Mouse (Mus musculus): Measurements from ENCODE around the gene Ppp2r5e.

Ppp2r5e gene

DNA sequence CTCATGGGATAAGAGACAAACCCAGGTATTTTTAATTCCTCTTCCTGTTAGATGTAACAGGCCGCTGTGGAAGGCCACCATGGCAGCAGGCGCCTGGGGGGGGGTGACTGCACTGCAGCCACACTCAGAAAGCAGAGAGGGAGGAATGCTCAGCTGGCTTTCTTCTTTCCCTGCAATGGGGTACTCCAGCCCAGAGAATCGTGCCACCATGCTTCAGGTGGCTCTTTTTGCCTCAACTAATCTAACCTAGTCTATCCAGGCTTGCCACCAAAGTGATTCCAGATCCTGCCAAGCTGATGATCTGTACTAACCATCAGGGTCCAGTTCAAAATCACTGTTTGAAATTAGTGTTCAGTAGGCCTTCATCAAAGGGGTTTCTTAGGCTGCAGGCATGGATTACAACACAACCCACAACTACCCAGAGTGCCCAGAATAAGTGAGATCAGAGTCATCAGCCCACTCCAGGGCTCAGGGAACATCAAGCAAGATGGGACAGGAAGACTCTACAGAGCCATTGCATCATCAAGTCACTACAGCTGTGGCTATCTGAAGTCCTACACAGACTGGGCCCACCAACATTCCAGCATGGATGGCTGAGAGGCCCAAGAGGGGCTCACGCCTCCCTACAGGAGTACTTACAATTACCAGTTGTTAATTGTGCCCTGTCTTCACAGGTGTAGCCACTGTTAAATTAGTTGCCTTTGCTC lies 35.2 kb downstream of the Ppp2r5e start:
- no peaks in the 10 kb centered on the region for H3K36me3 ChIP-seq (ENCODE audit: control insufficient read depth, insufficient read depth, low read length, poor library complexity, severe bottlenecking)
- DNase-seq (ENCODE audit: low read depth, low spot score) = peak; percentile 6

DNA sequence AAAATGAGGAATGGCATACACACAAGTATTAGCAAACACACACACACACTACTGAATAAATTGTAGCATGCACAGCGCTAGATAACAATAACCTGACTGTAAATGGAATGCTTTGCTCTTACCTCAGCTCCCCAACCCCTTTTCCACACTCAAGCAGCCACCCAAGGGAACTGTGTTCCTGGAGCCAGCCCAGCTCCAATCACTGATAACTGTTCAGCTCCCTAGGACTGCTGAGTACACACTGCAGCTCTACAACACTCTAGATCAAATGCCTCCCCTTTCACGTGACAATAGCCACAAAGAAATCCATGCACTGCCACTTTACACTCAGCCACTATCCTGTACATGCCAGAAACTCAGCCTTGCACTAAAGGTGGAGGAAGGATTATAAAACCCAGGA lies 36.8 kb downstream of the Ppp2r5e start:
- no peaks in the 10 kb centered on the region for H3K36me3 ChIP-seq (ENCODE audit: control insufficient read depth, insufficient read depth, low read length, poor library complexity, severe bottlenecking)
- DNase-seq (ENCODE audit: low read depth, low spot score) = no peak
- no peaks in the 10 kb centered on the region; the same call in 1 of the 2 replicates for H3K27me3 ChIP-seq (ENCODE audit: control insufficient read depth, insufficient read depth, low read length, poor library complexity, severe bottlenecking)

More for the DNA sequence above, 35.2 kb downstream of the Ppp2r5e start:
- no peaks in the 10 kb centered on the region; the same call in 1 of the 2 replicates for H3K27me3 ChIP-seq (ENCODE audit: control insufficient read depth, insufficient read depth, low read length, poor library complexity, severe bottlenecking)

DNA sequence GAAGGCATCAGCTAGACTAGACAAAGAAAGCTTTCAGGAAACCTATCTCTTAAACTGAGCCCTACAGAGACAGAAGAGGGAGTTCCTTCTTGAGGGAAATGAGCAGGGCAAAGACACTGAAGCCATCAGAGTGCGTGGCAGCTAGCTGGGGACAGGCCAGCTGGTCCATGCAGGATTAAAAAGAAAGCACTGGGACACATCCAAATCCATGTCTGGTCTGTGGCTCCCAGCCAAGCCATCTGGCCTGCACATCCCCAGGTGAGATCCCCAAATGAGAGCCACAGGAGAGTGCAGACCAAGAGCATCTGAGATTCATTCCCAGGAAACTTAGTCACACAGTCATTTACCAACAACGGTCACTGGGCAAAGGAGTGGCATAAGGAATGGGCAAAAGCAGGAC lies 38.2 kb downstream of the Ppp2r5e start:
- DNase-seq (ENCODE audit: low read depth, low spot score) = no peak
- H3K36me3 ChIP-seq (ENCODE audit: control insufficient read depth, insufficient read depth, low read length, poor library complexity, severe bottlenecking) = no peaks in the 10 kb centered on the region
- no peaks in the 10 kb centered on the region; the same call in 1 of the 2 replicates for H3K27me3 ChIP-seq (ENCODE audit: control insufficient read depth, insufficient read depth, low read length, poor library complexity, severe bottlenecking)

DNA sequence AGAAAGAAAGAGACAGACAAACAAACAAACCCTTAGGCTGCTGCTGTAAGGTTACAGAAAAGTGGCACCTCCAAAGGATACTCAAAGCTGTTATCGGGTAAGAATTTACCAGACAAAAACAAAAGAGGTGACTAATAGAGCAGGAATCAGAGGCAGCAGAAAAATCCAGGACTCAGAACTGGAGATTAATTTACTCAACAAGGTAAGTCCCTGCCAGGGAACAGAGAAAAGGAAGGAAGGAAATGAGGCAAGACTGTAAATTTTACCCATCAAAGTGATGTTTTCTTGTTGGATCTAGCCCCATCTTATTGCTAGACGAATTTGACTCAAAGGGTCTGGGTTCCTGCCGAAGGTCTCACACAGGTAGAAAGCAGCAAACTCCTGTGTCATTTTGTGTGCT lies 41.0 kb downstream of the Ppp2r5e start:
- Histone ChIP-seq H3K27me3 (ENCODE audit: control insufficient read depth, insufficient read depth, low read length, poor library complexity, severe bottlenecking) (no peaks in the 10 kb centered on the region), H3K36me3 (ENCODE audit: control insufficient read depth, insufficient read depth, low read length, poor library complexity, severe bottlenecking) (no peaks in the 10 kb centered on the region)
- DNase-seq (ENCODE audit: low read depth, low spot score) = no peak

DNA sequence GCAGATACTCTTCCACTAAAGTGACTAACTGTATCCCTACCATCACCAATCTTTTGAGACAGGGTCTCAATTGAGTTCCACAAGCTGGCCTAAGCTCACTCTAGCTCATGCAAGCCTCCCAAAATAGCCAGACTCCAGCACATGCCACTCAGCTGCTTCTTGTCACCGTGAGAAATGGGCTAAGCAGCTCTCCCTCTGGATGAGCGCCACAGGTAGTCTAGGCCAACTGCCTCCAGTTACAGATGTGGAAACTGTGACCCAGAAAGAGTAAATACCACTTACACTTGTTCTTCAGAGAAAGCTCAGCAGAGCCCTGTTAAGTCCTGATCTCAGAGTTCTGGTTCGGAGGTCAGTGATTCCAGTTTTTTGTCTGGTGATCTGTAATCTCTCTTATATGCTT lies 43.7 kb downstream of the Ppp2r5e start:
- DNase-seq (ENCODE audit: low read depth, low spot score) = no peak
- Histone ChIP-seq H3K27me3 (ENCODE audit: control insufficient read depth, insufficient read depth, low read length, poor library complexity, severe bottlenecking) (no peaks in the 10 kb centered on the region), H3K36me3 (ENCODE audit: control insufficient read depth, insufficient read depth, low read length, poor library complexity, severe bottlenecking) (no peaks in the 10 kb centered on the region)

DNA sequence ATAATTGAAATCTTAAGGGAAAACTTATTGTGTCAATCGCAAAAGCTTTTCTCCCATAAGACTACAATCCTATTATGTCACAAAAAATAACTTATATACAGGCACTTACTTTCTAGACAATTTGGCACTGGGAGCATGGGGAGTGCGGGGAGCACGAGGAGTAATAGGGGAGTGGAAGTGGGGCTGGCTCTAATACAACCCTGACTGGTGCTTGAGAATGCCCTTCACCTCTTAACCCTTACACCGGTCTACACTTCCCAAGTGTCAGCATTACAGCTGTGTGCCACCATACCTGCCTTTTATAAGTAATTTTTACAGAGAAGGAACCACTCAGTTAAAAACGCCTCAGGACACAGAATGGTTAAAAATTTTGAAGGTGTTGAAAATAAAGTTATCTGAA lies 44.4 kb downstream of the Ppp2r5e start:
- no peaks in the 10 kb centered on the region for H3K36me3 ChIP-seq (ENCODE audit: control insufficient read depth, insufficient read depth, low read length, poor library complexity, severe bottlenecking)
- no peak for DNase-seq (ENCODE audit: low read depth, low spot score)
- no peaks in the 10 kb centered on the region for H3K27me3 ChIP-seq (ENCODE audit: control insufficient read depth, insufficient read depth, low read length, poor library complexity, severe bottlenecking)

DNA sequence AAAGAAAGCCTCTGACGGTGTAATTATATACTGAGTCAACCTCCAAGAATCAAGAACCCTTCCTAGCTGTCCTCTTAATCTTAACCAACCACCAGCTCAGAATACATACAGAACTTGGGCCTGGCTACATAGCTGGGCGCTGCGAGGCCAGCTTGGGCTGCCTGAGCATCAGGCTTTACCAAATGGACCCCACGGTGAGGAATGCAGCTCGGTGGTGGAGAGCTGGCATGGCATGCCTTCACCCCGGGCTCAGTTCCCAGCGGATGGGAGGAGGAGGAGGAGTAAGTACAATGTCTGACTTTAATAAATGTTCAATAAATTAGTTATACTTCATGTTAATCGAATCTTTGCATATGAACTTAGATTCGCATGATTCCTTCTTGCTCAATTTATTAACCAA lies 47.0 kb downstream of the Ppp2r5e start:
- Histone ChIP-seq H3K27me3 (ENCODE audit: control insufficient read depth, insufficient read depth, low read length, poor library complexity, severe bottlenecking) (no peaks in the 10 kb centered on the region), H3K36me3 (ENCODE audit: control insufficient read depth, insufficient read depth, low read length, poor library complexity, severe bottlenecking) (no peaks in the 10 kb centered on the region)
- DNase-seq (ENCODE audit: low read depth, low spot score) = no peak

DNA sequence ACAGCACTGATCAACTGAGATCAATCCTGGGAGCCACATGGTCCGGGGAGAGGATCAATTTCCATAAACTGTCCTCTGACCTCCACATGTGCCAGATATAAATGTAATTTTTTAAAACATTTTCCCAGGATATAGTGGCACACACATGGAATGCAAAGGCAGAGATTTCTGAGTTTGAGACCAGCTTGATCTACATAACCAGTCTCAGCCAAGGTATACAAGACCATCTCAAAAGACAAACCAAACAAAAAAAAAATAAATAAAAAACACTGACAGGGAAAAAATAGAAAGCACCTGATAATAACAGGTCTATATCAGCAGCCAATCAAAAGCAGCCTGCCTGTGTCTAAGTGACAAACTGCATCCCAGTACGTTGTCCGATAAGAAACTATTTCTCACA lies 48.9 kb downstream of the Ppp2r5e start:
- Histone ChIP-seq H3K36me3 (ENCODE audit: control insufficient read depth, insufficient read depth, low read length, poor library complexity, severe bottlenecking) (no peaks in the 10 kb centered on the region), H3K27me3 (ENCODE audit: control insufficient read depth, insufficient read depth, low read length, poor library complexity, severe bottlenecking) (no peaks in the 10 kb centered on the region)
- DNase-seq (ENCODE audit: low read depth, low spot score) = no peak

DNA sequence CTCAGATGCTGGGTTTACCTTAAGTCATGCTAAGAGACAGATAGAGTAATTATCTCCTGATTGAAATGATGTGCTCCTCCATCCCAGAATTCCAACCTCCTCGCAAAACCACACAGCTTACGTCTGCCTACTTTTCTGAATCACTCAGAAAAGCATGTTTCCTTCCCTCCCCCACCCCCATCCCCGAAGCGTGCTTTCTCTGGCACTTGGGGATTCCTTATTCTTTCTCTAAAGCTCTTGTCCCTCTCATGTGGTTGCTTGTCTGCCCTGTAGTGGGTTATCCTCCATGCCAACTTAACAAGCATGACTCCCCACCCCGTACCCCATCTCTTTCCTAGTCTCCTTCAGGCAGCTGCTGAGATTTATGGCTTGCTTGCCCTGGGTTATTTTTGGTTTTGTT lies 49.8 kb downstream of the Ppp2r5e start:
- H3K27me3 ChIP-seq (ENCODE audit: control insufficient read depth, insufficient read depth, low read length, poor library complexity, severe bottlenecking) = no peaks in the 10 kb centered on the region
- no peaks in the 10 kb centered on the region for H3K36me3 ChIP-seq (ENCODE audit: control insufficient read depth, insufficient read depth, low read length, poor library complexity, severe bottlenecking)
- no peak for DNase-seq (ENCODE audit: low read depth, low spot score)

DNA sequence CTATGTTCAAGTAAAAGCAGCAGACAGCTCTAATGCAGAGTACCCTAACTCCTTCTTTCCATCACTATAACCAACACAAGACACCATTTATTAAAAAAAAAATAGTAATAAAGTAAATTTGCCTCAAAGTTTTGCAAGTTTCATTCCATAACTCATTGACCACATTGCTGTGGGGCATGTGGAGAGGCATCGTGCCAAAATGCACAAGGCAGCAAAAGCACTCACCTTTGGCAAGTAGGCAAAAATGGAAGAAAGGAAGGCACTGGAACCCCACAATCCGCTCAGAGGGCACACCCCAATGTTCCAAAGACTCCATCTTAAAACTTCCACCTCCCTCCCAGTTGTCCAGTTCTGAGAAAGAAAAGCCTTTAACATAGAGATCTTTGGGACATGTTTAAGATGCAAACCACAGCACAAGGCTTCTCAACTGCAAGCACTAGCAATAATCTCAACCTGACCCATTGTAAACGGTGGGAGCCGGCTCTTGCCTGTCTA lies 50.6 kb downstream of the Ppp2r5e start:
- no peak for DNase-seq (ENCODE audit: low read depth, low spot score)
- H3K36me3 ChIP-seq (ENCODE audit: control insufficient read depth, insufficient read depth, low read length, poor library complexity, severe bottlenecking) = no peaks in the 10 kb centered on the region
- H3K27me3 ChIP-seq (ENCODE audit: control insufficient read depth, insufficient read depth, low read length, poor library complexity, severe bottlenecking) = no peaks in the 10 kb centered on the region

DNA sequence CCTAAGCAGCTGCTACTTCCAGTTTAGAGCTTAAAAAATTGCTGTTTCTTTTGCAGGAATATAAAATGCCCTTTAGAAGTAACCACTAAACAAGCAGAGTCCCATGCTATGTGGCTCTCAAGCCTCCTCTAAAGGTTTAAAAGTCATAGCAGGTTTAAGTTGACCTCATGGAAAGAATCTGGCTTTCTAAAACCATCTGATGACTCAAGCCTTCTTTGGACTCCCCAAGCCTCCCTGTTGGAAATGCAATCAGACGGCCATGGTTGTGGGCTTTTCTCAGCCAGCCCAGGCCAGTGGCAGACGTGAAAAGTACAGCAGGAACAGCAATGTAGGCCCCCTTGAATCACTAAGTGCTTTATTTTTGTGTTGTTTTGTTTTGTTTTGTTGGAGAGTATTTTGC lies 51.4 kb downstream of the Ppp2r5e start:
- no peak for DNase-seq (ENCODE audit: low read depth, low spot score)
- H3K27me3 ChIP-seq (ENCODE audit: control insufficient read depth, insufficient read depth, low read length, poor library complexity, severe bottlenecking) = no peaks in the 10 kb centered on the region

DNA sequence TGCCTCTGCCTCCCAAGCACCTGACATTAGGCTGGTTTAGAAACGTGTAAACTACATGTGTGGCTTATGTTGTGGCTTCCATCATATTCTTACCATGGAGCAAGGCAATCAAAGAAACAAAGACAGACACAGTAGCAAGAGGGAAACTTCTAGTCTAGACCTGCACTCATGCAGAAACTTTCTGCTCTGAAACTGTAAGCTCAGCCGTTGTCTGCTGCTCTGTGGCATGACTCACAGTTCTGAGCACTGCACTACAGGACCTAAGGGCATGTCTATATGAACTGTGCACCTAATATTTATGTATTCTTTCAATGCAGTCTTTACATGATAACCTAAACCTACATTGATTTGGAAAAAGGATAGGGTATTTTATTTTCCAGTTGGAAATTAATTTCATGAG lies 51.8 kb downstream of the Ppp2r5e start:
- no peaks in the 10 kb centered on the region for H3K27me3 ChIP-seq (ENCODE audit: control insufficient read depth, insufficient read depth, low read length, poor library complexity, severe bottlenecking)
- no peak for DNase-seq (ENCODE audit: low read depth, low spot score)
- no peaks in the 10 kb centered on the region for H3K36me3 ChIP-seq (ENCODE audit: control insufficient read depth, insufficient read depth, low read length, poor library complexity, severe bottlenecking)

More for the DNA sequence above, 51.4 kb downstream of the Ppp2r5e start:
- H3K36me3 ChIP-seq (ENCODE audit: control insufficient read depth, insufficient read depth, low read length, poor library complexity, severe bottlenecking) = no peaks in the 10 kb centered on the region

DNA sequence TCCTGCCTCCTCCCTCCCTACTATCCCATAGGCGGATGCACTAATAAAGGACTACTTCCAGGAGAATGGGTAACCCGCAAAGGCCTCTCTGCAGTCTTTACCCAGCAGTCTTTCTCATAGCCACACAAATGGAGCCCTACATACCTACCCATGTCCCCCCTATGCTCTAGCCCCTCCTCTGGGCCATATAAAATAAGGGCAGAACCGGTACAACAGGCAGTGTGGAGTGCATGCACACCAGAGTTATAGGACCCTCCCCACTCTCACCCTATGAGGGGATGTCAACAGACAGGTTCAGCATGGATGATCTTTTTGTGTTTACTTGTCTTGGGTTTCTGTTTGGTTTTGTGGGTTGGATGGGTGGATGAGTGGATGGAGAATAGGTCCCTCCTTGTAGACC lies 52.7 kb downstream of the Ppp2r5e start:
- no peaks in the 10 kb centered on the region for H3K36me3 ChIP-seq (ENCODE audit: control insufficient read depth, insufficient read depth, low read length, poor library complexity, severe bottlenecking)
- DNase-seq (ENCODE audit: low read depth, low spot score) = no peak
- no peaks in the 10 kb centered on the region for H3K27me3 ChIP-seq (ENCODE audit: control insufficient read depth, insufficient read depth, low read length, poor library complexity, severe bottlenecking)

DNA sequence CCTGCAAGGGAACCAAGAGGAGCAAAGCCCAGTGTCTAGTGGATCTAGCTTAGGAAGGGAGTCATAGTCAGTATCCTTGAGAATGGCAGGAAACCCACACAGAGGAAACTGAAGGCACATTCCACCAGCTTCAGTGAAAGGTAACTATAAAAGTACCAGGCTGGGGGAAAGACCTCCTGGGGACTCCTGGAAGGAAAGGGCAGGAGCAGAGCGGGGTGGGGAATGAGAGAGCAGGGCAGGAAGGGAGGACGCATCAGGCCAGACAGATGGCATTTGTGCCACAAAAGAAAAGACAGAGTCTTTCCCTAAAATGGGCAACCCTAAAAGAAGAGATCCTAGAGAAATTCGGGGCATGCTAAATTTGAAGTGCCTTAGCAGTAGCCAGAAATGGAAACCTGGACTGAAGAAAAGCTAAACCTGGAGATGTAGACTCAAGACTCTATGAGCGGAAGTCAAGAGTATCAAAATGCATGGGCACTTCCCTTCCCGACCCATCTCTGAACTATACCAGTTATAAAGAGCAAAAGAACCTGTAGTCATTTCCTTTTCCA lies 55.3 kb downstream of the Ppp2r5e start:
- Histone ChIP-seq H3K36me3 (ENCODE audit: control insufficient read depth, insufficient read depth, low read length, poor library complexity, severe bottlenecking) (no peaks in the 10 kb centered on the region), H3K27me3 (ENCODE audit: control insufficient read depth, insufficient read depth, low read length, poor library complexity, severe bottlenecking) (no peaks in the 10 kb centered on the region)
- DNase-seq (ENCODE audit: low read depth, low spot score) = no peak

DNA sequence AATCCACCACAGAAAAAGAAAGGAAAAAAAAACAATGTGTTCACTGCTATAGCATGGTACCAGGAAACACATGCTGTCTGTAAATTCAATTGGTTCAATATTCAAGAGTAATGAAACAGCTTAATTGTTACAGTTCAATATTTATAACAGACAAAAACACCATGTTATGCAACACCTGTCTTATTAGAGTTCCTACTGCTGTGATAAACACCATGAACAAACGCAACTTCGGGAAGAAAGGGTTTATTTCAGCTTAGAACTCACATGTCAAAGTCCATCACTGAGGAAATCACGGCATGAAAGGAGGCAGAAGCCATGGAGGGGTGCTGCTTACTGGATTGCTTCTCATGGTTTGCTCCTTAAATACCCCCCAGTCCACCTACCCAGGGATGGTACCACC lies 56.8 kb downstream of the Ppp2r5e start:
- no peak for DNase-seq (ENCODE audit: low read depth, low spot score)
- Histone ChIP-seq H3K36me3 (ENCODE audit: control insufficient read depth, insufficient read depth, low read length, poor library complexity, severe bottlenecking) (no peaks in the 10 kb centered on the region), H3K27me3 (ENCODE audit: control insufficient read depth, insufficient read depth, low read length, poor library complexity, severe bottlenecking) (no peaks in the 10 kb centered on the region)
